Mouse (Mus musculus): ENCODE data around the gene Rnase2a.

- TF ChIP-seq CTCF (IDR thresholded peaks at IDR 0.05; ENCODE audit: low read depth, low read length): no peak
- no peak for TF ChIP-seq EP300 (IDR thresholded peaks at IDR 0.05; ENCODE audit: insufficient read depth, low read depth, low read length)
These were observed 9.8 kb upstream of the Rnase2a start for GRCm38 (mm10) chr14:51265667-51266066.
